Mouse (Mus musculus) kidney, embryonic 14.5 days (tissue): ENCODE results near the gene Retreg1. TPM values are rescaled to one million over a fixed set of nuclear protein-coding genes. Genes with fewer than 3 reads are reported as not detected.
"Not testable (repeated sequence)": the region's sequence is repeated elsewhere in the genome, so short reads cannot be mapped to it uniquely, and the experiment has no call there.

Source experiments
- ATAC-seq: fragments of 200-750 bp; cut with Nextera tagmentation; 2 replicates; pipeline ENCODE4 v1.8.0; 2017; ENCODE audit warnings: moderate number of reproducible peaks, mild to moderate bottlenecking, moderate TSS enrichment, moderate library complexity; ENCODE audit not compliant: low FRiP score, low TSS enrichment
- H3K27ac ChIP-seq: fragments of 300-500 bp; sonication (generic); 2 replicates; pipeline ENCODE4 v1.5.1; 2014; ENCODE audit warnings: low read depth, mild to moderate bottlenecking, low read length, moderate library complexity, mixed read lengths
- H3K27me3 ChIP-seq: fragments of 300-500 bp; sonication (generic); 2 replicates; pipeline ENCODE4 v1.6.1; 2014; ENCODE audit warnings: mild to moderate bottlenecking, low read length; ENCODE audit not compliant: control insufficient read depth, insufficient read depth
- H3K36me3 ChIP-seq: fragments of 300-500 bp; sonication (generic); 2 replicates; pipeline ENCODE4 v1.6.1; 2014; ENCODE audit warnings: low read length, mixed read lengths; ENCODE audit not compliant: control insufficient read depth, insufficient read depth
- H3K4me1 ChIP-seq: fragments of 300-500 bp; sonication (generic); 2 replicates; pipeline ENCODE4 v1.6.1; 2014; ENCODE audit warnings: low read length, mixed read lengths; ENCODE audit not compliant: control insufficient read depth, insufficient read depth
- H3K4me2 ChIP-seq: fragments of 300-500 bp; sonication (generic); replicated peaks from 2 replicates; pipeline ENCODE4 v1.6.1; 2014; ENCODE audit warnings: low read depth, mild to moderate bottlenecking, low read length
- H3K4me3 ChIP-seq: fragments of 300-500 bp; sonication (generic); 2 replicates; pipeline ENCODE4 v1.5.1; 2014; ENCODE audit warnings: mild to moderate bottlenecking, low read length
- H3K9ac ChIP-seq: fragments of 300-500 bp; sonication (generic); 2 replicates; pipeline ENCODE4 v1.6.1; 2014; ENCODE audit warnings: low read depth, mild to moderate bottlenecking, low read length, moderate library complexity
- H3K9me3 ChIP-seq: fragments of 300-500 bp; sonication (generic); 2 replicates; pipeline ENCODE4 v1.6.1; 2016; ENCODE audit warnings: low read length; ENCODE audit not compliant: control insufficient read depth
- WGBS: fragments of 180-500 bp; shearing (Covaris S2); extraction: QIAGEN DNeasy Blood & Tissue Kit; methylation state at CpG from one replicate; pipeline ENCODE4 v1.1.7; 2014; 5-methylcytosine and 5-hydroxymethylcytosine counted together
- polyA plus RNA-seq: library from polyadenylated mRNA; unstranded; fragments of >200 nt; fragmentation: Nextera tagmentation; extraction: Ambion mirVana; gene quantifications from 2 replicates; pipeline ENCODE4 v1.2.1, GENCODE M21; 2014

Gene Retreg1
- polyA plus RNA-seq, 1 experiment from 2014 or later, result 14.6 TPM

DNA sequence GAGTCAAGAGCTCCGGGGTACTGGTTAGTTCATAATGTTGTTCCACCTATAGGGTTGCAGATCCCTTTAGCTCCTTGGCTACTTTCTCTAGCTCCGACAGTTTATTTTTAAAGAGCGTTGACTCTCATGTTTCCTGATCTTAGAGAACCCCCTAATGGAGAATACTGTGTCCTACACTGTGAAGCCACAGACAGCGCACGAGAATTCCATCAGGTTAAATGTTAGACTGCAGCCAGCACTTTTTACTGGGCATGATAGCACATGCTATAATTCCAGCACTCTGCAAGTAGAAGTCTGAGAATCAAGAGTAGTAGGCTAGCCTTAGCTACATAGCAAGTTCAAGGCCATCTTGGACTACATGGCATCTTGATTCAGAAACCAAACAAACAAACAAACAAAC is 116.4 kb downstream of the Retreg1 start:
- no peaks in the 10 kb centered on the region for H3K9me3 ChIP-seq
- peaks cover 4% of the 10 kb centered on the region; the same call in 1 of the 2 replicates for H3K4me1 ChIP-seq
- no peaks in the 10 kb centered on the region for H3K27me3 ChIP-seq
- no peaks in the 10 kb centered on the region for H3K36me3 ChIP-seq
- no peak overlapping the region for H3K4me2 ChIP-seq
- H3K9ac ChIP-seq, result no peak overlapping the region
- peak; percentile 87 for ATAC-seq
- H3K4me3 ChIP-seq, result no peak overlapping the region
- no peak overlapping the region for H3K27ac ChIP-seq
- 27% methylated on average over 5 of the region's 5 CpGs for WGBS

GRCm38 (mm10) chr15:25960231-25960630 is 117.3 kb downstream of the Retreg1 start:
- Histone ChIP-seq H3K4me1 (peaks cover 4% of the 10 kb centered on the region; the same call in 1 of the 2 replicates), H3K9me3 (no peaks in the 10 kb centered on the region), H3K4me2 (no peak overlapping the region), H3K27ac (no peak overlapping the region), H3K36me3 (no peaks in the 10 kb centered on the region), H3K9ac (no peak overlapping the region), H3K4me3 (no peak overlapping the region), H3K27me3 (no peaks in the 10 kb centered on the region)
- 86% methylated on average over 5 of the region's 5 CpGs for WGBS
- ATAC-seq, result no peak

GRCm38 (mm10) chr15:25966220-25966774 is 123.3 kb downstream of the Retreg1 start:
- no peak for ATAC-seq
- no peak overlapping the region for H3K4me2 ChIP-seq
- H3K27ac ChIP-seq, result no peak overlapping the region
- no peaks in the 10 kb centered on the region for H3K36me3 ChIP-seq
- H3K27me3 ChIP-seq, result no peaks in the 10 kb centered on the region
- WGBS, result 74% methylated on average over 6 of the region's 6 CpGs
- no peak overlapping the region for H3K9ac ChIP-seq
- H3K9me3 ChIP-seq, result no peaks in the 10 kb centered on the region
- H3K4me1 ChIP-seq, result no peaks in the 10 kb centered on the region
- H3K4me3 ChIP-seq, result no peak overlapping the region

DNA sequence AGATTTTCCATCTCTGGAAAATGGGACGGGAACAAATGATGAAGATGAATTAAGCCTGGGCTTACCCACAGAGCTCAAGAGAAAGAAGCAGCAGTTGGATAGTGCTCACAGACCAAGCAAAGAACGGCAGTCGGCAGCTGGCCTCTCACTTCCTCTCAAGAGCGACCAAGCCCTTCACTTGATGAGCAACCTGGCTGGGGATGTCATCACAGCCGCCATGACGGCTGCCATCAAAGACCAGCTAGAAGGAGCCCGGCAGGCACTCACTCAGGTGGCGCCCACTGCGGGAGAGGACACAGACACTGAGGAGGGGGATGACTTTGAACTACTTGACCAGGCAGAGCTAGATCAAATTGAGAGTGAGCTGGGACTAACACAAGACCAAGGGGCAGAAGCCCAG is 128.6 kb downstream of the Retreg1 start:
- no peaks in the 10 kb centered on the region for H3K9me3 ChIP-seq
- no peak overlapping the region for H3K4me2 ChIP-seq
- H3K27ac ChIP-seq, result no peak overlapping the region
- H3K4me1 ChIP-seq, result no peaks in the 10 kb centered on the region
- 83% methylated on average over 9 of the region's 9 CpGs for WGBS
- H3K27me3 ChIP-seq, result no peaks in the 10 kb centered on the region
- no peak overlapping the region for H3K9ac ChIP-seq
- no peak for ATAC-seq
- no peaks in the 10 kb centered on the region for H3K36me3 ChIP-seq
- H3K4me3 ChIP-seq, result no peak overlapping the region

DNA sequence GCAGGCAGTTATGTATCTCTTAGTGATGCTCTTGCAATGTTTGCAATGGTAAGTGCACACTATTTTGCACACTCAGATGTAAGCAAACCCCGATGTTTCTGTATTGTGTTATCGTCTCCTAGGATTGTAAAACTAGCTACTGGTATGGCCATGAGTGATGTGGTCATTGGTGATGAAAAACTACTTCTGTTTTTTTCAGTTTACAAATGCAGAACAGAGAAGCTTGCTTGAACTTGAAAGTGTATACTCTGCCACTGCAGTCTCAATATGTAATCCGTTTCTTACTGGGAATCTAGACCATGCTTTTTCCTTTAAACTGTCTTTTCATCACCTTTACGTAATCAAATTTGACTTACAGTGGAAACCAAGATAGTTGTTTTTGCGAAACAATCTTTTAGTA is 129.8 kb downstream of the Retreg1 start:
- Histone ChIP-seq H3K36me3 (no peaks in the 10 kb centered on the region), H3K27me3 (no peaks in the 10 kb centered on the region), H3K27ac (no peak overlapping the region), H3K9me3 (no peaks in the 10 kb centered on the region), H3K4me3 (no peak overlapping the region), H3K4me2 (no peak overlapping the region), H3K9ac (no peak overlapping the region), H3K4me1 (no peaks in the 10 kb centered on the region)
- WGBS, result 90% methylated on average over 5 of the region's 5 CpGs
- no peak for ATAC-seq

DNA sequence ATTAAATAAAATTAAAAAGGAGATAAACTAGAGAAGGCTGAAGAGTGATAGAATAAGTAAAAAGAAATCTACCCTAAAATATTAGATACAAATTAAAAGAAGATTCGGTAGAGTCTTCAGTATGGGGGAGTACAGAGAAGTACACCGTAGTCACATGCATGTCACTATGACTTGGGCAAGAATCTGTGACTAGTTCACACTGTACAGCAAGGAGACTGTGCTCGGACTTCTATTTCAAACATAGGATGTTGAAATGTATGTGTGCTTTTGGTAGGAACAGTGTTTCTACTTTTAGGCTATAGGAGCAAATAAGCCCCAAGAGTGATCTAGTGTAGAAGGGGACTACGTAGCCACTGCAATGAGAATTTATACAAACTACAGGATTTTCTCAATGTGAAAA is 131.4 kb downstream of the Retreg1 start:
- Histone ChIP-seq H3K4me2 (no peak overlapping the region), H3K9ac (no peak overlapping the region), H3K27me3 (no peaks in the 10 kb centered on the region), H3K36me3 (no peaks in the 10 kb centered on the region), H3K4me3 (no peak overlapping the region), H3K4me1 (no peaks in the 10 kb centered on the region), H3K9me3 (no peaks in the 10 kb centered on the region), H3K27ac (no peak overlapping the region)
- no peak for ATAC-seq
- 93% methylated on average over 4 of the region's 4 CpGs for WGBS

- Histone ChIP-seq H3K4me1 (no peaks in the 10 kb centered on the region), H3K36me3 (no peaks in the 10 kb centered on the region), H3K4me2 (no peak overlapping the region), H3K9ac (no peak overlapping the region), H3K27me3 (no peaks in the 10 kb centered on the region), H3K27ac (no peak overlapping the region), H3K4me3 (no peak overlapping the region), H3K9me3 (no peaks in the 10 kb centered on the region)
- no peak for ATAC-seq
- WGBS, result 93% methylated on average over 6 of the region's 6 CpGs
Observed at GRCm38 (mm10) chr15:25975810-25976209, 132.8 kb downstream of the Retreg1 start.

- H3K27ac ChIP-seq, result peak overlapping the region; percentile 83; the same call in 1 of the 2 replicates
- peak overlapping the region; percentile 66 for H3K9ac ChIP-seq
- not testable (repeated sequence) for ATAC-seq, H3K4me1 ChIP-seq, H3K27me3 ChIP-seq, H3K9me3 ChIP-seq
- 17% methylated on average over 6 of the region's 6 CpGs for WGBS
- H3K4me3 ChIP-seq, result peak overlapping the region; percentile 88
- peaks cover 19% of the 10 kb centered on the region for H3K36me3 ChIP-seq
- H3K4me2 ChIP-seq, result peak overlapping the region; percentile 51
Observed at GRCm38 (mm10) chr15:25983614-25984013, 140.6 kb downstream of the Retreg1 start.

DNA sequence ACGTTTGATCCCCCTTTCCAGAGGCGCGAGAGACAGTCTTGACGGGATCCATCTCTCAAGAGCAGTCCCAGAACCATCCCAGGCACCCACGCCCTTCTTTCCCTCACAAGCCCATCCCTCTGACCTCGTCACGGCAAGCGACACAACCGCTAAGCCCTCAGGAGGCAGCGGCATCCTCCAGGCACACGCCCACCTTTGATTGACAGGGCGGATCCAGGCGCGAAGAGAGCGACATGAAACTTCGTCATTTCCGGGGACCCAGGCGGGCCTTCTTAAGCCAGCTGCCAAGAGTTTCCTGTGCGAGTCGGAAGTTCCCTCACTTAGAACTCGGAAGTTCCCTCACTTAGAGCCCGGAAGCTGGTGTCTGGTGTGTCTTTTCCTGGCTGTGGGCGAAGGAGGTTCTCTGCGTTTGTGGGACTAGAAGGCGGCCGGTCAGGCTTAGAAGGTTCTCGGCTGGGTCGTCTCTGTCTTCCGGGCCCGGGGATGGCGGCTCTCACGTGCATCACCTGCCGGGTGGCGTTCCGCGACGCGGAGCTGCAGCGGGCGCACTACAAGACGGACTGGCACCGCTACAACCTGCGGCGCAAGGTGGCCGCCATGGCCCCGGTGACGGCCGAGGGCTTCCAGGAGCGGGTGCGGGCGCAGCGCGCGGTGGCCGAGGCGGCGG is 141.2 kb downstream of the Retreg1 start, which contains the start of gene Zfp622:
Zfp622 (plus strand) TSS at position 300 of the 667 bp plus-strand sequence.
- Histone ChIP-seq H3K27me3 (no peaks in the 10 kb centered on the region), H3K9me3 (no peaks in the 10 kb centered on the region), H3K9ac (peak within 1 kb of the TSS; percentile 91), H3K36me3 (peaks cover 24% of the 10 kb centered on the region), H3K4me2 (peak within 1 kb of the TSS; percentile 89), H3K4me3 (peak within 1 kb of the TSS; percentile 88), H3K4me1 (peaks cover 8% of the 10 kb centered on the region; the same call in 1 of the 2 replicates), H3K27ac (peak within 1 kb of the TSS; percentile 83)
- ATAC-seq, result peak; percentile 97
- WGBS, result under 1% methylated on average over 53 of the region's 57 CpGs
